15 mouse cellular contexts compared by ENCODE assay signal in genomic region chr16:63967407-63967806, GRCm38 (mm10).
"Had no signal": no experiment of that assay in that cellular context is flagged by ENCODE, and none has a peak within 500 bp of the region (broad histone marks: within the 10 kb centered on the region; RNA-seq: fewer than 3 reads in every experiment).

No protein-coding gene starts in this region.

- H3K27ac ChIP-seq: kidney, postnatal 0 days; layer of hippocampus, adult 2 months; limb, embryonic 13.5 days; liver, embryonic 14.5 days; midbrain, embryonic 13.5 days; neural tube, embryonic 12.5 days; stomach, postnatal 0 days had no signal

- H3K36me3 ChIP-seq: limb, embryonic 13.5 days; midbrain, embryonic 13.5 days; neural tube, embryonic 12.5 days had no signal

- H3K27me3 ChIP-seq: limb, embryonic 13.5 days; midbrain, embryonic 13.5 days; neural tube, embryonic 12.5 days had no signal

- H3K9me3 ChIP-seq: limb, embryonic 13.5 days; midbrain, embryonic 13.5 days; neural tube, embryonic 12.5 days had no signal

- H3K4me3 ChIP-seq: layer of hippocampus, adult 2 months; limb, embryonic 13.5 days; midbrain, embryonic 13.5 days; myocyte; neural tube, embryonic 12.5 days had no signal

- H3K4me2 ChIP-seq: limb, embryonic 13.5 days; midbrain, embryonic 13.5 days; neural tube, embryonic 12.5 days had no signal

- ATAC-seq: midbrain, embryonic 13.5 days had no signal

- H3K9ac ChIP-seq: limb, embryonic 13.5 days; liver, embryonic 14.5 days; midbrain, embryonic 13.5 days; neural tube, embryonic 12.5 days had no signal

- DNase-seq: kidney, adult 11 months; kidney, adult 9 months; kidney, postnatal 36 days; left cerebral cortex, postnatal 4 days; lung, adult 18-20 months; thymus, adult 2 months; thymus, postnatal 25 days had no signal

- H3K4me1 ChIP-seq: limb, embryonic 13.5 days; midbrain, embryonic 13.5 days; neural tube, embryonic 12.5 days had no signal
